Mouse (Mus musculus): Measurements from ENCODE around the gene Grk5. TPM values are rescaled to one million over a fixed set of nuclear protein-coding genes. Genes with fewer than 3 reads are reported as not detected.

Grk5 gene
- polyA plus RNA-seq, 1 experiment = 1.3 TPM

GRCm38 (mm10) chr19:60994214-60994613 is 104.7 kb downstream of the Grk5 start:
- Histone ChIP-seq H3K36me3 (ENCODE audit: control insufficient read depth, insufficient read depth, low read length, poor library complexity, severe bottlenecking) (no peaks in the 10 kb centered on the region), H3K9ac (ENCODE audit: low read depth, poor library complexity, severe bottlenecking) (no peak overlapping the region), H3K4me3 (ENCODE audit: low read depth, low read length) (no peak overlapping the region), H3K9me3 (replicated peaks; ENCODE audit: control insufficient read depth, insufficient read depth, low read length, poor library complexity, severe bottlenecking) (no peaks in the 10 kb centered on the region), H3K4me1 (ENCODE audit: control insufficient read depth, insufficient read depth, low read length) (no peaks in the 10 kb centered on the region), H3K27me3 (ENCODE audit: control insufficient read depth, insufficient read depth, low read length, poor library complexity, severe bottlenecking) (no peaks in the 10 kb centered on the region), H3K27ac (ENCODE audit: insufficient read depth, low read length) (no peak overlapping the region)
- TF ChIP-seq CTCF (IDR thresholded peaks at IDR 0.05; ENCODE audit: low read depth, low read length) (no peak), EP300 (IDR thresholded peaks at IDR 0.05; ENCODE audit: insufficient read depth, low read depth, low read length) (no peak), POLR2A (IDR thresholded peaks at IDR 0.05; ENCODE audit: insufficient read depth, low read length) (no peak)

- TF ChIP-seq POLR2A (IDR thresholded peaks at IDR 0.05; ENCODE audit: insufficient read depth, low read length) (no peak), CTCF (IDR thresholded peaks at IDR 0.05; ENCODE audit: low read depth, low read length) (no peak), EP300 (IDR thresholded peaks at IDR 0.05; ENCODE audit: insufficient read depth, low read depth, low read length) (no peak)
- no peaks in the 10 kb centered on the region for H3K36me3 ChIP-seq (ENCODE audit: control insufficient read depth, insufficient read depth, low read length, poor library complexity, severe bottlenecking)
- H3K4me1 ChIP-seq (ENCODE audit: control insufficient read depth, insufficient read depth, low read length) = no peaks in the 10 kb centered on the region
- H3K27me3 ChIP-seq (ENCODE audit: control insufficient read depth, insufficient read depth, low read length, poor library complexity, severe bottlenecking) = no peaks in the 10 kb centered on the region
- H3K9ac ChIP-seq (ENCODE audit: low read depth, poor library complexity, severe bottlenecking) = no peak overlapping the region
- H3K4me3 ChIP-seq (ENCODE audit: low read depth, low read length) = no peak overlapping the region
- H3K27ac ChIP-seq (ENCODE audit: insufficient read depth, low read length) = no peak overlapping the region
- no peaks in the 10 kb centered on the region for H3K9me3 ChIP-seq (replicated peaks; ENCODE audit: control insufficient read depth, insufficient read depth, low read length, poor library complexity, severe bottlenecking)
Measured at GRCm38 (mm10) chr19:60994845-60995244, 105.3 kb downstream of the Grk5 start.

DNA sequence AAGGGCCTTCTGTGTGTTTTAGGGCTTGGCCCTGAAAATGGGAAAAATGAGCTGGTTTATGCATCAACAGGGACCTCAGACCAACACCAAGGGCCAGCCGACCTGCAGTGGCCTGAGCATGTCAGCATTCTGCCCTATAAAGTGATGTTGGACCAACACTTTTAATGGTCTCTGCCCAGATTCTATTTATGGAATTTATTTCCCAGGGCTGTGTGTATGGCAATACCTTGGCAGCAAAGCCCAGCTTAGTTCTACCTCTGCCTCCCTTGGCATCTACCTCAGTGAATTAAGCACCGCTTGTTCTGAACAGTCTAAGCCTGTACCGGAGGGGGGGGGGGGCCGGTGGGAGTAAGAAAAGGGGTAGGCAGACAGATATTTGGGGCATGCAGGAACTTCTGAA is 108.2 kb downstream of the Grk5 start:
- Histone ChIP-seq H3K4me1 (ENCODE audit: control insufficient read depth, insufficient read depth, low read length) (no peaks in the 10 kb centered on the region), H3K27ac (ENCODE audit: insufficient read depth, low read length) (no peak overlapping the region), H3K27me3 (ENCODE audit: control insufficient read depth, insufficient read depth, low read length, poor library complexity, severe bottlenecking) (no peaks in the 10 kb centered on the region), H3K36me3 (ENCODE audit: control insufficient read depth, insufficient read depth, low read length, poor library complexity, severe bottlenecking) (no peaks in the 10 kb centered on the region), H3K9me3 (replicated peaks; ENCODE audit: control insufficient read depth, insufficient read depth, low read length, poor library complexity, severe bottlenecking) (no peaks in the 10 kb centered on the region), H3K9ac (ENCODE audit: low read depth, poor library complexity, severe bottlenecking) (no peak overlapping the region), H3K4me3 (ENCODE audit: low read depth, low read length) (no peak overlapping the region)
- no peak for TF ChIP-seq EP300 (IDR thresholded peaks at IDR 0.05; ENCODE audit: insufficient read depth, low read depth, low read length)
- TF ChIP-seq CTCF (IDR thresholded peaks at IDR 0.05; ENCODE audit: low read depth, low read length) = no peak
- TF ChIP-seq POLR2A (IDR thresholded peaks at IDR 0.05; ENCODE audit: insufficient read depth, low read length) = no peak

- Histone ChIP-seq H3K9me3 (replicated peaks; ENCODE audit: control insufficient read depth, insufficient read depth, low read length, poor library complexity, severe bottlenecking) (no peaks in the 10 kb centered on the region), H3K4me3 (ENCODE audit: low read depth, low read length) (no peak overlapping the region), H3K27me3 (ENCODE audit: control insufficient read depth, insufficient read depth, low read length, poor library complexity, severe bottlenecking) (no peaks in the 10 kb centered on the region), H3K4me1 (ENCODE audit: control insufficient read depth, insufficient read depth, low read length) (no peaks in the 10 kb centered on the region), H3K9ac (ENCODE audit: low read depth, poor library complexity, severe bottlenecking) (no peak overlapping the region), H3K27ac (ENCODE audit: insufficient read depth, low read length) (no peak overlapping the region), H3K36me3 (ENCODE audit: control insufficient read depth, insufficient read depth, low read length, poor library complexity, severe bottlenecking) (no peaks in the 10 kb centered on the region)
- TF ChIP-seq EP300 (IDR thresholded peaks at IDR 0.05; ENCODE audit: insufficient read depth, low read depth, low read length) (no peak), POLR2A (IDR thresholded peaks at IDR 0.05; ENCODE audit: insufficient read depth, low read length) (no peak)
Measured at GRCm38 (mm10) chr19:60999652-61000051, 110.1 kb downstream of the Grk5 start.

DNA sequence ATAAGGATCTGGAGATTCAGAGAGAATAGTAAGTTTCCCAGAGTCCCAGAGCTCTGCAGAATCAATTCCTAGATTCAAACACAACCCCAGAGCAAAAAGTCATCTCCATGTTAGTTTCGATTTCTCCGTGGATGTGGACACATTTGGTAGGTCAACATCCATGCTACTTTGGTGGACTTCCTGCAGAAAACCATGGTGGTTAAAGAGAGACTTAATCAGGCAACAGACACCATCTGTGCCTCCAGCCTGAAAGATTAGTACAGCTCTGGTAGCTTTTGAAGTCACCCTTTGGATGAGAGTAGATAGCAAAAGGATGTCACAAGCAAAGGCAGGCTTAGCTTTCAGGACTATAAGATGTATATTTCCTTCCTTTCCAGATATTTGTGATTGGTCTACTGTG is 111.4 kb downstream of the Grk5 start:
- no peaks in the 10 kb centered on the region for H3K27me3 ChIP-seq (ENCODE audit: control insufficient read depth, insufficient read depth, low read length, poor library complexity, severe bottlenecking)
- no peak overlapping the region for H3K9ac ChIP-seq (ENCODE audit: low read depth, poor library complexity, severe bottlenecking)
- TF ChIP-seq EP300 (IDR thresholded peaks at IDR 0.05; ENCODE audit: insufficient read depth, low read depth, low read length) (no peak), POLR2A (IDR thresholded peaks at IDR 0.05; ENCODE audit: insufficient read depth, low read length) (no peak), CTCF (IDR thresholded peaks at IDR 0.05; ENCODE audit: low read depth, low read length) (no peak)
- no peak overlapping the region for H3K27ac ChIP-seq (ENCODE audit: insufficient read depth, low read length)
- H3K9me3 ChIP-seq (replicated peaks; ENCODE audit: control insufficient read depth, insufficient read depth, low read length, poor library complexity, severe bottlenecking) = no peaks in the 10 kb centered on the region
- no peak overlapping the region for H3K4me3 ChIP-seq (ENCODE audit: low read depth, low read length)
- H3K4me1 ChIP-seq (ENCODE audit: control insufficient read depth, insufficient read depth, low read length) = no peaks in the 10 kb centered on the region
- H3K36me3 ChIP-seq (ENCODE audit: control insufficient read depth, insufficient read depth, low read length, poor library complexity, severe bottlenecking) = no peaks in the 10 kb centered on the region

GRCm38 (mm10) chr19:61009266-61009665 is 119.7 kb downstream of the Grk5 start:
- no peak overlapping the region for H3K9ac ChIP-seq (ENCODE audit: low read depth, poor library complexity, severe bottlenecking)
- TF ChIP-seq EP300 (IDR thresholded peaks at IDR 0.05; ENCODE audit: insufficient read depth, low read depth, low read length) (no peak), POLR2A (IDR thresholded peaks at IDR 0.05; ENCODE audit: insufficient read depth, low read length) (no peak), CTCF (IDR thresholded peaks at IDR 0.05; ENCODE audit: low read depth, low read length) (no peak)
- H3K36me3 ChIP-seq (ENCODE audit: control insufficient read depth, insufficient read depth, low read length, poor library complexity, severe bottlenecking) = no peaks in the 10 kb centered on the region
- H3K27me3 ChIP-seq (ENCODE audit: control insufficient read depth, insufficient read depth, low read length, poor library complexity, severe bottlenecking) = no peaks in the 10 kb centered on the region
- H3K4me3 ChIP-seq (ENCODE audit: low read depth, low read length) = no peak overlapping the region
- no peaks in the 10 kb centered on the region for H3K9me3 ChIP-seq (replicated peaks; ENCODE audit: control insufficient read depth, insufficient read depth, low read length, poor library complexity, severe bottlenecking)
- H3K27ac ChIP-seq (ENCODE audit: insufficient read depth, low read length) = no peak overlapping the region
- H3K4me1 ChIP-seq (ENCODE audit: control insufficient read depth, insufficient read depth, low read length) = no peaks in the 10 kb centered on the region
